ENCODE assay signal across 26 mouse cellular contexts in genomic region chr6:118259881-118260280, GRCm38 (mm10).
A peak's percentile ranks its signal among the peaks of the same experiment; 100 is the strongest.
DNase-seq lines count a peak whose midpoint lies in the region; ATAC-seq lines count a peak whose summit lies in the region.
"Had no signal": no experiment of that assay in that cellular context is flagged by ENCODE, and none has a peak within 500 bp of the region (broad histone marks: within the 10 kb centered on the region; RNA-seq: fewer than 3 reads in every experiment).

No protein-coding gene starts in this region.

- 81% methylated on average over 5 of the region's 5 CpGs for WGBS in limb, embryonic 10.5 days
- WGBS in hindbrain, embryonic 16.5 days: 81% methylated on average over 5 of the region's 5 CpGs

- no peaks in the 10 kb centered on the region for H3K27me3 ChIP-seq in limb, embryonic 10.5 days (ENCODE audit: low read depth, poor library complexity, severe bottlenecking)
- H3K27me3 ChIP-seq in hindbrain, embryonic 16.5 days (replicated peaks; ENCODE audit: control insufficient read depth, insufficient read depth, low read length): no peaks in the 10 kb centered on the region
- H3K27me3 ChIP-seq: embryonic facial prominence, embryonic 12.5 days; embryonic facial prominence, embryonic 15.5 days; forebrain, embryonic 12.5 days; heart, embryonic 15.5 days; hindbrain, embryonic 12.5 days; hindbrain, embryonic 15.5 days; intestine, embryonic 15.5 days had no signal

- no peak overlapping the region for H3K4me2 ChIP-seq in hindbrain, embryonic 16.5 days (ENCODE audit: low read length)
- H3K4me2 ChIP-seq: embryonic facial prominence, embryonic 12.5 days; embryonic facial prominence, embryonic 15.5 days; forebrain, embryonic 12.5 days; heart, embryonic 11.5 days; heart, embryonic 15.5 days; hindbrain, embryonic 12.5 days; hindbrain, embryonic 15.5 days; intestine, embryonic 15.5 days had no signal

- intact Hi-C loops in left cerebral cortex, postnatal 36 days (cut with DNase I): no loop called here
- intact Hi-C loops in heart, postnatal 36 days (cut with DNase I): no loop called here

- no peak overlapping the region for H3K4me3 ChIP-seq in limb, embryonic 10.5 days
- no peak overlapping the region for H3K4me3 ChIP-seq in hindbrain, embryonic 16.5 days (ENCODE audit: low read length)
- H3K4me3 ChIP-seq: embryonic facial prominence, embryonic 12.5 days; embryonic facial prominence, embryonic 15.5 days; forebrain, embryonic 12.5 days; heart, embryonic 15.5 days; hindbrain, embryonic 12.5 days; hindbrain, embryonic 15.5 days; intestine, embryonic 15.5 days had no signal

- H3K9ac ChIP-seq in hindbrain, embryonic 16.5 days (ENCODE audit: low read depth, low read length): no peak overlapping the region
- H3K9ac ChIP-seq: embryonic facial prominence, embryonic 12.5 days; embryonic facial prominence, embryonic 15.5 days; forebrain, embryonic 12.5 days; heart, embryonic 15.5 days; hindbrain, embryonic 12.5 days; hindbrain, embryonic 15.5 days; intestine, embryonic 15.5 days had no signal

- no peak for ATAC-seq in hindbrain, embryonic 16.5 days
- ATAC-seq: CD4-positive, CD25-positive, alpha-beta regulatory T cell, adult 4 months; forebrain, embryonic 16.5 days; intestine, embryonic 15.5 days; Patski had no signal

- no peaks in the 10 kb centered on the region for H3K36me3 ChIP-seq in limb, embryonic 10.5 days
- H3K36me3 ChIP-seq in hindbrain, embryonic 16.5 days (ENCODE audit: control insufficient read depth, insufficient read depth, low read length): no peaks in the 10 kb centered on the region
- H3K36me3 ChIP-seq: embryonic facial prominence, embryonic 12.5 days; embryonic facial prominence, embryonic 15.5 days; forebrain, embryonic 12.5 days; heart, embryonic 15.5 days; hindbrain, embryonic 12.5 days; hindbrain, embryonic 15.5 days; intestine, embryonic 15.5 days had no signal

- H3K27ac ChIP-seq in limb, embryonic 10.5 days: 0 out of 2 replicates have a peak overlapping the region, but pooled peaks have one; percentile 14
- no peak overlapping the region for H3K27ac ChIP-seq in hindbrain, embryonic 16.5 days (ENCODE audit: low read depth, low read length)
- H3K27ac ChIP-seq: embryonic facial prominence, embryonic 12.5 days; embryonic facial prominence, embryonic 15.5 days; forebrain, embryonic 12.5 days; heart, embryonic 15.5 days; hindbrain, embryonic 12.5 days; hindbrain, embryonic 15.5 days; intestine, embryonic 15.5 days had no signal

- H3K9me3 ChIP-seq in limb, embryonic 10.5 days (replicated peaks): no peaks in the 10 kb centered on the region
- H3K9me3 ChIP-seq in hindbrain, embryonic 16.5 days (ENCODE audit: control insufficient read depth, low read length): no peaks in the 10 kb centered on the region
- H3K9me3 ChIP-seq: embryonic facial prominence, embryonic 12.5 days; embryonic facial prominence, embryonic 15.5 days; forebrain, embryonic 12.5 days; heart, embryonic 15.5 days; hindbrain, embryonic 12.5 days; hindbrain, embryonic 15.5 days; intestine, embryonic 15.5 days had no signal

- peak; percentile 63 for DNase-seq in 3T3-L1 (ENCODE audit: low read depth, low spot score)
- peak; percentile 3 for DNase-seq in Muller cell, postnatal 12 days (ENCODE audit: inconsistent ontology term)
- no peak for DNase-seq in limb, embryonic 10.5 days (ENCODE audit: low spot score)
- no peak for DNase-seq in left cerebral cortex, postnatal 36 days (ENCODE audit: low spot score in 2 of 2)
- no peak for DNase-seq in heart, postnatal 36 days
- DNase-seq: adrenal gland, postnatal 10 days; adrenal gland, postnatal 36 days; cerebellum, adult 2 months; cerebellum, adult 9-11 months; cerebellum, postnatal 25 days; gastrocnemius, postnatal 10 days; gastrocnemius, postnatal 36 days; heart, postnatal 10 days; kidney, adult 11 months had no signal

- peaks cover 20% of the 10 kb centered on the region for H3K4me1 ChIP-seq in limb, embryonic 10.5 days
- no peaks in the 10 kb centered on the region for H3K4me1 ChIP-seq in hindbrain, embryonic 16.5 days (ENCODE audit: control insufficient read depth, insufficient read depth, low read depth, low read length)
- H3K4me1 ChIP-seq: embryonic facial prominence, embryonic 12.5 days; embryonic facial prominence, embryonic 15.5 days; forebrain, embryonic 12.5 days; hindbrain, embryonic 12.5 days; hindbrain, embryonic 15.5 days; intestine, embryonic 15.5 days had no signal

Comparison
In these comparisons a context has a peak if more than half of its experiments do, and no peak if none do; other contexts are left out.
1. DNase-seq: peak in 3T3-L1 (single experiment) and Muller cell, postnatal 12 days (single experiment); none in limb, embryonic 10.5 days (single experiment), left cerebral cortex, postnatal 36 days (0 of 2) and heart, postnatal 36 days (0 of 2).